Mouse (Mus musculus) urinary bladder, postnatal 36 days (tissue): ENCODE results near the gene Pbx4.

Experiments used
- DNase-seq, 2 experiments: peaks; one replicate each; pipeline ENCODE4 v3.0.0; 2022; ENCODE audit warnings: low spot score in 2 of 2, mixed read lengths in 1 of 2

The Pbx4 gene

GRCm38 (mm10) chr8:69874155-69874554 is 41.9 kb downstream of the Pbx4 start:
- DNase-seq, result peak; percentile 58 to 62

DNA sequence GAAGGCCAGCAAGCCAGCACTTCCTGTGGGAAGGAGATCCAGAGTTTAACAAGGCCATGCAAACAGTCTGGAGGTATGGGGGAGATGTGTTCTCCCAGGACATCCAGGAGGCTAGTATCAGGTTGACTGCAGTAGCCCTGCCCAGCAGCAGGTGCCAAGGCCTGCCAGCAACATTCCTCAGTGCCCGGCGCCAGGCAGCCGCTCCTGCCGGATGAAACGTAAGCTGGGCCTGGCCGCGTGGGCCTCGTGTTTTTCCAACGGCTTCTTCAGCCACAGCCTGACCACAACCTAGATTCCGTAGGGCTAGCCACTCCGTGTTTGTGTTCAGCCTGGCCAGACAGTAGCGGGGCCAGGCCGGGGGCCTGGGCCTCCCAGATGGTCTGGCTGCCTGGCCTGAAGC is 42.4 kb downstream of the Pbx4 start:
- no peak for DNase-seq

GRCm38 (mm10) chr8:69876097-69876496 is 43.8 kb downstream of the Pbx4 start:
- DNase-seq, result no peak

- no peak for DNase-seq
These were observed 44.7 kb downstream of the Pbx4 start for GRCm38 (mm10) chr8:69876967-69877366.

DNA sequence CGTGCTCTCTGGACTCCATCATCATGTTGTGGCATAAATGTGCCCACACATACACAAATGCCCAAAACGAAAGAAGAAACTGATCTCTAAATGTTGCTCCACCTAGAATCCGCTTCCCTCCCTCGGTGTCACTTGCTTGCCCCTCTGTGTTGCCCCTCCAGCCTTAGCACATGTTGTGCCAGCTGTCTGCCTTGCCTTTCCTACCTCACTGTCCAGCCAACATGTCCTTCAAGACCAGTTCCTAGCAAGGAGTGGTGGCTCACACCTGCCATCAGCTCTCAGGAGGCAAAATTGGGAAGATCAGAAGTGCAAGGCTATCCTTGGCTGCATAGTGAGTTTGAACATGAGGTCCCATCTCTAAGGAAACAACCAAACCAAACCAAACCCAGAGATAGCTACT is 45.1 kb downstream of the Pbx4 start:
- no peak for DNase-seq

DNA sequence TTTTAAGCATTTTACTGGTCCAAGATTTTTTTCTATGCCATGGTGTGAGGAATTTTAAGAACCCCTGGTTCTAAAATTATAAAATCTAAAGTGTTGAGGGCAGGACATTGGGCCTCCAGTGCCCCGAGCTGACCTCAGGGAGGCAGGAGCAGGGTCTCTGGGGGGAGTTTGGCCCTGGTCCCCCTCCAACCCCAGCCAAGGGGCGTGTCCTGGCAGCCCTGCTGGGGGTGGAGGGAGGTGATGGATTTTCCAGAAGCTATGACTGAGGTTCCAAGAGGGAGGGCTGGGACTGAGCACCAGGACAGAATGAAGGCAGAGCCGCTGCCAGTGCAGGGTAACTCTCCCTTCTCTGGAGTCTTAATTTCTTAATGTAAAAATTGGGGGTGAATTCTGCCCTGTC is 45.7 kb downstream of the Pbx4 start:
- DNase-seq, result no peak

GRCm38 (mm10) chr8:69879678-69880077 is 47.4 kb downstream of the Pbx4 start:
- no peak for DNase-seq

- no peak for DNase-seq
These were observed 48.5 kb downstream of the Pbx4 start for GRCm38 (mm10) chr8:69880841-69881240.

GRCm38 (mm10) chr8:69881261-69881865 is 49.1 kb downstream of the Pbx4 start:
- DNase-seq, result no peak

- peak in 1 of 2 experiments; percentile 67 for DNase-seq
These were observed 49.9 kb downstream of the Pbx4 start for GRCm38 (mm10) chr8:69882021-69882756.

DNA sequence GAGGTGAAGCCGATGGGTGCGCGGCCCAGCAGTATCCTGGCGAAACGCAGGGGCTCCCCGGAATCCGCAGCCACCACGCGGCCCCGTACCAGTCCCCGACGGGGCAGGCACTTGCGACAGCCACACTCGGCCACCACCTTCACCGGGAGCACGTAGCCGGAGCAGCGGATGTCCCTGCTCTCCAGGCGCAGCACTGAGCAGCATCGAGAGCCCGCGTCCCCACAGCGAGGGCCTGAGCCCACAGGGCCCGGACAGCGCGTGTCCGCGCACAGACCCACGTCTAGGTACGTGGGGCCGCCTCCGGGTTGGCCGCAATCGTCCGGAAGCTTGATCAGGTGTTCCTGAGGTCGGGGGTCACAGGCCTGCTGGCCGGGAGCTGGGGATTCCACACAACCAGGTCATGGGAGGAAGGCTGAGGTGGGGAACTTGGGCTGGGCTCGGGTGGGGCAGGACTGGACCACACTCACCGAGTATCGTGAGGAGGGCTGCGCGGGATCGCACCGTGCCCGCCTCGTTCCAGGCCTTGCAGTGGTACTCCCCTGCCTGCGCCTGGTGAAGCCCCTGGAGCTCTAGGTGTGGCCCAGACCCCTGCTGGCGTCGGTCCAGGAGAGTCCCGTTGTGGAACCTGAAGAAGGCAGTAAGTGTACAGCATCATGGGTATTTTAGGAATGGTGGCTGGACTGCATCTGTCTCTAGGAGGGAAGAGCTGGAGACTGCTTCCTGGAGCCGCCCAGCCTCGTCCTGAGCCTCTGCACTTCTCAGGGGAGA is 50.7 kb downstream of the Pbx4 start:
- DNase-seq, result no peak

DNA sequence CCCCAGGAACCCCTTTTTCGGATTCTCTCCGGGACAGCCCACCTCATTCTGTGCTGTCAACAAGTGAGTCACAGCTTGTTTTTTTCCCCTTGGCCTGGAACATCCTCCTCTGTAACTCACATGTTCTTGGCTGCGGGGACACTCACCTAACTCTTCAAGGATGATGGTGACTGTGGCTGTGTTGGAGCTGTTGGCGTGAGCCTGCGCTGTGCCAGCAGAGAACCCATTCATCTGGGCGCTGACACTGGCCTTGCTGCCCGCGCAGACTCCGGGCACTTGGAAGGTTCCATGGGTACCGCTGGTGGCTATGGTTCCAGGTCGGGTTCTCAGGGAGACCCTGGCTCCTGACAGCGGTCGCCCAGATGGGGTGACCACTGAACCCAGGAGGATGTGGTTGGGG is 51.9 kb downstream of the Pbx4 start:
- DNase-seq, result no peak

DNA sequence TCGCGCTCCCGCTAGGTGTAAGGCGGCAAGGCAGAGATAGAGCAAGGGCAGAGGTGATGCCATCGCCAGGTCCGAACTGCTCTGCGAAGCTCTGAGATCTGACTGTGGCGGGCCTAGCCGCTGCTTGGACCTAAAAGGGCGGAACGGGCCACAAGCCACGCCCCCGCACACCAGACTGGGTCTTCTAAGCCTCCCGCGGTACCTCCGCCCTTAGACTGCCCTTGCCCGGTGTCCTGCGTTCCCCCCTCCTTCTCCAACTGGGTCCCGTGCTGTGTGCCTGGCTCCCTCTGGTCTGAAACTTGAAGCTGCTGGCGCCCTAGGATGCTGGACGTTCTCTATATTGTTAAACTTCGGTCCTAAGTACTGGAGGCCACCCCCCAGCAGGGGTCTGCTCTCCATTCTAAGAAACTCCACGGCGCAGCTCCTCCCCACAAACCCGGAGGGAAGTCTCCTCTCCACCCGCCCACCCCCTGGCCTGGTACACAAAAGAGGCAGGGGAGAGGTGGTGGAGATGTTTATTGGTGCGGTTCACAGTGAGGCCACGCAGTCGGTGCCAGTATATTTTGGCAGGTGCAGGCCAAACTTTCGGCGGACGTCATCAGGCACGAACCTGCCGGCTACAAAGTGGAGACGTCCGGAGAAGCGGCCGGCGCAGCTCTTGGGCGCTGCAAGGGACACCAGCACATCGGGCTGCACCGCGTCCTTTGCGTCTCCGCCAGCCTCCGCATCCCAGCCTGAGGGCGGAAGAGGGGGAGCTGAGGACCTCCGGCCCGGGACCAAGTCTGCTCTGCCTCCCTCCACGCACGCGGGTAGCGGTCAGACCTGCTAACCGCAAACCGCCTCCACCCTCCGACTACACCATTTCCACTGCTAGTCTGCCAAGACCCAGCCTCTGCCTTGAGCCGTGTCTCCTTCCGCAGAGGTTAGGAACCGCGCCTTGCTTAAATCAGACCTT is 55.3 kb downstream of the Pbx4 start, which contains the start of gene Cilp2:
Cilp2 (minus strand) TSS at position 399 of the 955 bp plus-strand sequence.
- no peak for DNase-seq

DNA sequence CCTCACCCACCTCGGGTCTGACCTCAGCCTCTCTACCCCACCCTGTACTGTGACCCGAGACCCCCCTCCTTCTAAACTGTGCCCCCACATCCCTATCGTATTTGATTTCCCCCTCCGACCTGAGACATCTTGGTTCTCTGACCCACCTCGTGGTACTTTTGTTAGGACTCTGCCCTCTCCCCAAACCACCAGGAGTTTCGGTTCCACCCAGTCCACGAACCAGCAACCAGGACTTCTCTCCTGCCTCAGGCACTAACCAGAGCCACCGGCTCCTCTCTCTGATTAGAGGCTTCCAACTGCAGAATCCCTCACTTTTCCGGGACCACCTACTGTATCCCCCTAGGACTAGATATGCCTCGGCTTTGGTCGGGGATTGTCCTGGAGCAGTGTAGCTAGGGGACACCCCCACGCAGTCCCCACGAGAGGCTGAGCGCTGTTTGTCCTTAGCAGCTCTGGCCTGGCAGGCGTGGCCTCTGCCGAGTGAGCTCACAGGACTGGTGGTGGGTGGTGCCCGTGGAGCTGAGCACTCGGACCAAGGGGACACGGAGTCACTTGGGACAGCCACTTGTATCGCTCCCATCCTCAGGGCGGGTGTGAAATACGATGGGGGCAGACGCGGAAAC is 56.1 kb downstream of the Pbx4 start:
- no peak for DNase-seq

DNA sequence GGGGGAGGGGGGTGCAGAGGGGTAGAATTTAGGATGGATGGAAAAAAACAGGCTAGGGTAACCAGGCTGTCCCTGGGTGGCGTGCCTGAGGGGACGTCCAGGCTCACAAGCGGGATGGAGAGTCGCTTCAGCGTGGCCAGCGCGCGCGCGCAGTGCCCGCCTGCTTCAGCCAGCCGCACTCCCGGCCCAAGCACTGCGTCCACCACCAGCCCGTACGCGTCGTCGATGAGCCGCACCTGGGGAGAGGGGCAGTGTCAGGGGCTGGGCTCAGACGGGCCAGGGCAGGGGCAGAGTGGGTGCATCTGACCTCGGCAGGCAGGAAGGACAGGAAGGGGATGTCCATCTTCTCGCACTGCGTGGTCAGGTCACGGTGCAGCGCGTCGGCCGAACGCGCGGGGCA is 56.6 kb downstream of the Pbx4 start:
- no peak for DNase-seq

DNA sequence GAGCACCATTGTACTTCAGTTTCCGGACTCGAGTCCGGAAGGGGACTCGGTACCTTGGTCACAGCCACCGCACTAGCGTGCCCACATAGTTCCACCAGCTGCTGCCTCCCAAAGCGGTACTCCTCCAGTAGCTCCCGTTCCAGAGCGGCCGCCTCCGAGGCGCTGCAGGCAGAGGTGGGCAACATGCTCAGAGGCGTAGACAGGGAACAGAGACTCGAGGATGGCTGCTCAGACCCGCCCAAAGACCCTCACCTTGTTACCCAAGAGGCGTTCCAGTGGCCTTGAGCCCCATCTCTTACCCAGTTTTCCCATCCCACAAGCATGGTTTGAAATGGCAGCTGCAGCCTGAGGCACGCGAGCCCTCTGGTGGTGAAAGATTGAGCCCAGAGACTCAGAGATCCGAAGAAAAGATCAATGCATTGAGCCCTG is 58.5 kb downstream of the Pbx4 start:
- DNase-seq, result peak in 1 of 2 experiments; percentile 40

DNA sequence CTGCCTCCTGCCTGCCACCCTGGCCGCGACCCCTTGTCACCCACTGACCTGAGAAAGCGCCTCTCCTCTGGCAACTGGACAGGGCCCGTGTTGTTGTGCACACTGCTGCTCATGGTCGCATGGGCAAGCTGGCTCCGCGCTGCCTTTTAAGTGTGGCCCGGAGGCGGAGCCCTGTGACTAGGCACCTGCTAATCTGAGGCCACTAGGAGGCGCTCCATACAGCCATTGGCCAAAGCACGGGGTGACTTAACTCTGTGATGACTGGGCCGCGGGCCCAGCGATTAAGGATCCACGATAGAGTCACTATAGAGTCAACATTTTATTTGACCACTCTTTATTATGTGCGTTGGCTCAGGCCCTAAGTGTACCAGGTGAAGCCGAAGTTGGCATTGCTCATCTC is 61.6 kb downstream of the Pbx4 start:
- peak in 1 of 2 experiments; percentile 38 for DNase-seq

- no peak for DNase-seq
These were observed 62.6 kb downstream of the Pbx4 start for GRCm38 (mm10) chr8:69894836-69895332.

- DNase-seq, result no peak
These were observed 63.6 kb downstream of the Pbx4 start for GRCm38 (mm10) chr8:69895772-69896451.

DNA sequence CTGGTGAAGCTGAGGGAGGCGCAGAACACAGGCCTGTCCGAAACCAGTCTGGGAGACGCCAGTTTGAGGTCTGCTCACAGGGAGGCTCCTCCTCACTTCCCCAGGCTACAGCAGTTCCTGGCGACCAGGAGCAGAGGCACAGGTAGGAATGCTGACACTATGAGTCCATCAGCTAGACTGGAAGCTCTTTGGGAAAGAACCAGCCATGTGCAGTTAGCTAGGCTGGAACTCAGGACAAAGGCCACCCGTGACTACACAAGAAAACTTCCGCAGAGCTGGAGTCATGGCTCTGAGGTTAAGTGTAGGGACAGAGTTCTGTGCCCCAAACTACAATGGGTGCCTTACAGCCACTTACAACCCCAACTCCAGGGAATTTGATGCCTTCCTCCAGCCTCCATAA is 65.6 kb downstream of the Pbx4 start:
- DNase-seq, result no peak
